Mouse (Mus musculus) heart, postnatal 36 days (tissue): ENCODE measurements around the gene Dbp. TPM values are rescaled to one million over a fixed set of nuclear protein-coding genes. Genes with fewer than 3 reads are reported as not detected.

Source experiments
- DNase-seq, 2 experiments: peaks; one replicate each; pipeline ENCODE4 v3.0.0; 2021 to 2022
- intact Hi-C: fragments of 180-260 bp; cut with DNase I; formaldehyde crosslinking; loops from one replicate; pipeline ENCODE4 v1.15.1; 2025
- total RNA-seq, 2 experiments: library from RNA; stranded (reverse); gene quantifications; 2 replicates each; pipeline ENCODE4 v1.2.3; 2021

Gene Dbp
- total RNA-seq, 2 experiments from 2014 or later, result 44.4 to 158 TPM

GRCm38 (mm10) chr7:45749401-45749800, 44.5 kb downstream of the Dbp start:
- intact Hi-C loops, result no loop called here

GRCm38 (mm10) chr7:45750162-45750561, 45.3 kb downstream of the Dbp start:
- no peak for DNase-seq
- intact Hi-C loops, result no loop called here

More at GRCm38 (mm10) chr7:45749401-45749800, 44.5 kb downstream of the Dbp start:
- DNase-seq, result no peak

- DNase-seq, result no peak
- intact Hi-C loops, result no loop called here
These were observed 50.8 kb downstream of the Dbp start for GRCm38 (mm10) chr7:45755703-45756102.

GRCm38 (mm10) chr7:45759400-45759799, 54.5 kb downstream of the Dbp start:
- intact Hi-C loops, result no loop called here
- no peak for DNase-seq

Other genes with a start within 250 kb of the Dbp start
- gene Ftl1, start 245.2 kb upstream of the Dbp start, total RNA-seq, result 100 to 1,000 TPM; 246 to 262 TPM
- gene Bax, start 238.2 kb upstream of the Dbp start, total RNA-seq, result 10 to 100 TPM; 26.9 to 28.5 TPM
- gene Tulp2, start 223.2 kb upstream of the Dbp start, total RNA-seq, result under 1 TPM in 1 of 2 experiments, not detected in 1; 0.16 TPM
- 1 to 10 TPM; 5.4 to 5.8 TPM for gene Gm45808, start 218.3 kb upstream of the Dbp start, total RNA-seq
- 1 to 10 TPM; 7.6 to 7.7 TPM for gene Dhdh, start 216.3 kb upstream of the Dbp start, total RNA-seq
- gene Nucb1, start 194.7 kb upstream of the Dbp start, total RNA-seq, result 100 to 1,000 TPM; 140 to 148 TPM
- gene Ppp1r15a, start 178.8 kb upstream of the Dbp start, total RNA-seq, result 10 to 100 TPM; 32.0 to 32.9 TPM
- gene Plekha4, start 178.8 kb upstream of the Dbp start, total RNA-seq, result 1 to 10 TPM; 2.7 to 3.2 TPM
- under 1 TPM; 0.41 to 0.67 TPM for gene Hsd17b14, start 150.2 kb upstream of the Dbp start, total RNA-seq
- 100 to 1,000 TPM; 232 to 235 TPM for gene Bcat2, start 134.9 kb upstream of the Dbp start, total RNA-seq
- not detected for gene Fgf21, start 89.6 kb upstream of the Dbp start, total RNA-seq
- not detected for gene Fut1, start 87.8 kb upstream of the Dbp start, total RNA-seq
- gene Izumo1, start 83.3 kb upstream of the Dbp start, total RNA-seq, result under 1 TPM in 1 of 2 experiments, not detected in 1; 0.30 TPM
- 10 to 100 TPM; 30.0 to 31.8 TPM for gene Rasip1, start 77.6 kb upstream of the Dbp start, total RNA-seq
- 1 to 10 TPM; 4.3 to 7.5 TPM for gene Mamstr, start 65.1 kb upstream of the Dbp start, total RNA-seq
- 1 to 10 TPM in 1 of 2 experiments, under 1 TPM in 1; 0.28 to 2.0 TPM for gene Fut2, start 38.7 kb upstream of the Dbp start, total RNA-seq
- under 1 TPM in 1 of 2 experiments, not detected in 1; 0.22 TPM for gene Ntn5, start 21.1 kb upstream of the Dbp start, total RNA-seq
- gene Sec1, start 10.7 kb upstream of the Dbp start, total RNA-seq, result under 1 TPM in 1 of 2 experiments, not detected in 1; 0.22 TPM
- gene Car11, start 5.2 kb upstream of the Dbp start, total RNA-seq, result 1 to 10 TPM; 6.2 to 6.7 TPM
- 100 to 1,000 TPM; 550 to 591 TPM for gene Rpl18, start 10.4 kb downstream of the Dbp start, total RNA-seq
- 10 to 100 TPM; 16.2 to 18.7 TPM for gene Sphk2, start 12.9 kb downstream of the Dbp start, total RNA-seq
- under 1 TPM; 0.17 to 0.30 TPM for gene Fam83e, start 16.1 kb downstream of the Dbp start, total RNA-seq
- gene Spaca4, start 20.7 kb downstream of the Dbp start, total RNA-seq, result not detected
- gene Lmtk3, start 78.7 kb downstream of the Dbp start, total RNA-seq, result under 1 TPM; 0.14 TPM
- gene Sult2b1, start 79.6 kb downstream of the Dbp start, total RNA-seq, result not detected
- gene Cyth2, start 109.5 kb downstream of the Dbp start, total RNA-seq, result 10 to 100 TPM; 67.2 to 73.0 TPM
- gene Kcnj14, start 119.7 kb downstream of the Dbp start, total RNA-seq, result under 1 TPM; 0.67 to 0.98 TPM
- gene Grwd1, start 125.9 kb downstream of the Dbp start, total RNA-seq, result 10 to 100 TPM; 11.5 to 11.6 TPM
- 100 to 1,000 TPM; 118 TPM for gene Kdelr1, start 167.7 kb downstream of the Dbp start, total RNA-seq
- under 1 TPM; 0.38 to 0.44 TPM for gene Grin2d, start 173.3 kb downstream of the Dbp start, total RNA-seq
- not detected for gene Syngr4, start 191.6 kb downstream of the Dbp start, total RNA-seq
- gene Tmem143, start 191.9 kb downstream of the Dbp start, total RNA-seq, result 100 to 1,000 TPM; 115 to 120 TPM
- gene Emp3, start 216.3 kb downstream of the Dbp start, total RNA-seq, result 10 to 100 TPM; 20.8 to 26.8 TPM
- gene Ccdc114, start 219.0 kb downstream of the Dbp start, total RNA-seq, result 1 to 10 TPM in 1 of 2 experiments, under 1 TPM in 1; 0.98 to 1.1 TPM